Mouse (Mus musculus) neural tube, embryonic 11.5 days (tissue): ENCODE results near the gene Gm20388. TPM values are rescaled to one million over a fixed set of nuclear protein-coding genes. Genes with fewer than 3 reads are reported as not detected.
"Not testable (repeated sequence)": the region's sequence is repeated elsewhere in the genome, so short reads cannot be mapped to it uniquely, and the experiment has no call there.

Experiments
- ATAC-seq: fragments of 200-750 bp; cut with Nextera tagmentation; 2 replicates; pipeline ENCODE4 v1.8.0; 2017; ENCODE audit warnings: moderate number of reproducible peaks, mild to moderate bottlenecking, moderate TSS enrichment, moderate library complexity; ENCODE audit not compliant: insufficient read depth, low FRiP score, low TSS enrichment
- DNase-seq: peaks from one replicate; pipeline ENCODE4 v3.0.0-alpha.2; 2015; ENCODE audit warnings: low spot score
- H3K27ac ChIP-seq: fragments of 300-500 bp; sonication (generic); 2 replicates; pipeline ENCODE4 v1.5.1; 2014; ENCODE audit warnings: low read depth, mild to moderate bottlenecking, low read length
- H3K27me3 ChIP-seq: fragments of 300-500 bp; sonication (generic); 2 replicates; pipeline ENCODE4 v1.6.1; 2014; ENCODE audit warnings: mild to moderate bottlenecking, low read length, mixed read lengths; ENCODE audit not compliant: control insufficient read depth, insufficient read depth
- H3K36me3 ChIP-seq: fragments of 300-500 bp; sonication (generic); 2 replicates; pipeline ENCODE4 v1.6.1; 2014; ENCODE audit warnings: mild to moderate bottlenecking, low read length, moderate library complexity, mixed read lengths; ENCODE audit not compliant: control insufficient read depth, insufficient read depth
- H3K4me1 ChIP-seq: fragments of 300-500 bp; sonication (generic); 2 replicates; pipeline ENCODE4 v1.6.1; 2014; ENCODE audit warnings: low read length, mixed read lengths; ENCODE audit not compliant: control insufficient read depth, insufficient read depth
- H3K4me2 ChIP-seq: fragments of 300-500 bp; sonication (generic); 2 replicates; pipeline ENCODE4 v1.6.1; 2014; ENCODE audit warnings: low read depth, mild to moderate bottlenecking, moderate library complexity
- H3K4me3 ChIP-seq: fragments of 300-500 bp; sonication (generic); 2 replicates; pipeline ENCODE4 v1.5.1; 2014; ENCODE audit warnings: low read depth, low read length
- H3K9ac ChIP-seq: fragments of 300-500 bp; sonication (generic); 2 replicates; pipeline ENCODE4 v1.6.1; 2014; ENCODE audit warnings: mild to moderate bottlenecking, low read length
- H3K9me3 ChIP-seq: fragments of 300-500 bp; sonication (generic); 2 replicates; pipeline ENCODE4 v1.6.1; 2016; ENCODE audit warnings: low read length; ENCODE audit not compliant: control insufficient read depth
- WGBS: fragments of 180-500 bp; shearing (Covaris S2); extraction: QIAGEN DNeasy Blood & Tissue Kit; methylation state at CpG from one replicate; pipeline ENCODE4 v1.1.7; 2014; 5-methylcytosine and 5-hydroxymethylcytosine counted together
- polyA plus RNA-seq: library from polyadenylated mRNA; unstranded; fragments of >200 nt; fragmentation: Nextera tagmentation; extraction: Ambion mirVana; gene quantifications from 2 replicates; pipeline ENCODE4 v1.2.1, GENCODE M21; 2014

The Gm20388 gene
- polyA plus RNA-seq, 1 experiment from 2014 or later = not detected

DNA sequence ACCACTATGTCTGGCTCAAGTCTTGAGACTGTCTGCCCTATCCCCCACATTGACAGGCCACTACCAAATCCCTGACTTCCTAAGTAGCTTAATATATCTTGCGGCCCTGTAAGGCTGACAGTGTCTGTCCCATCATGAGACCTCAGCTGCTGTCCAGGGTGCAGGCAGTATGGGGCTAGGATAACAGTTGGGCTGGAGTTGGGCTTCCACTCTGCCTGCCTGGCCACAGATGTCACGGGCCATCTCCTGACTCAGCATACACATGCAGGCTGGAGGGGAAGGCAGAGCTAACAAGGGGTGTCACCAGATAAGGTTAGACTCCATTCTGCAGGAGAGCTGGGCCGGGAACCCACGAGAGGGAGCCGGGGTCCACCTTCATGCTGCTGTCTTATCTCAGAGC is 3596.5 kb downstream of the Gm20388 start:
- no peak overlapping the region for H3K4me2 ChIP-seq
- no peaks in the 10 kb centered on the region for H3K4me1 ChIP-seq
- H3K9me3 ChIP-seq = no peaks in the 10 kb centered on the region
- H3K36me3 ChIP-seq = peaks cover 17% of the 10 kb centered on the region
- WGBS = 94% methylated on average over 5 of the region's 5 CpGs
- ATAC-seq (no peak), DNase-seq (no peak)
- H3K9ac ChIP-seq = no peak overlapping the region
- H3K4me3 ChIP-seq = no peak overlapping the region
- H3K27ac ChIP-seq = no peak overlapping the region
- no peaks in the 10 kb centered on the region for H3K27me3 ChIP-seq

DNA sequence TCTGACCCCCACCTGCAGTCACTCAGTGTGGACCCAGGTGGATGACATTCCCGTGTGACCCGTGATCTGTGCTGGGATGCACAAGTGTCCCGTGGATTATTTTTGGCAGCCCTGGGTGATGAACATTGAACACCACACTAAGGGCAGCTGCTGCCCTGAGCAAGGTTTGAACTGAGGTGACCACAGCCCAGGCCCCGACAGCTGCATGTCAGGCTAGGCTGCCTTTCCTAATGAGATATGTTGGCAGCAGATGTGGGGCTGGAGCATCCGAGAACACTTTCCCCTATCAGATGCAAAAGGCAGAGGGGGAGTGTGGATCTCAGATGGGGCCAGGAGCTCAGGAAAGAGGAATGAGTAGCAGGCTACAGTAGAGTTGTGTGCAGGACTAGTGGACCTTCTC is 3600.2 kb downstream of the Gm20388 start:
- no peak overlapping the region for H3K27ac ChIP-seq
- 79% methylated on average over 5 of the region's 5 CpGs for WGBS
- H3K9me3 ChIP-seq = no peaks in the 10 kb centered on the region
- H3K4me2 ChIP-seq = no peak overlapping the region
- DNase-seq = no peak
- 0 out of 2 replicates have a peak, but pooled peaks cover 2% of the 10 kb centered on the region for H3K4me1 ChIP-seq
- H3K27me3 ChIP-seq = no peaks in the 10 kb centered on the region
- no peak overlapping the region for H3K9ac ChIP-seq
- no peak for ATAC-seq
- H3K4me3 ChIP-seq = no peak overlapping the region
- peaks cover 4% of the 10 kb centered on the region for H3K36me3 ChIP-seq

DNA sequence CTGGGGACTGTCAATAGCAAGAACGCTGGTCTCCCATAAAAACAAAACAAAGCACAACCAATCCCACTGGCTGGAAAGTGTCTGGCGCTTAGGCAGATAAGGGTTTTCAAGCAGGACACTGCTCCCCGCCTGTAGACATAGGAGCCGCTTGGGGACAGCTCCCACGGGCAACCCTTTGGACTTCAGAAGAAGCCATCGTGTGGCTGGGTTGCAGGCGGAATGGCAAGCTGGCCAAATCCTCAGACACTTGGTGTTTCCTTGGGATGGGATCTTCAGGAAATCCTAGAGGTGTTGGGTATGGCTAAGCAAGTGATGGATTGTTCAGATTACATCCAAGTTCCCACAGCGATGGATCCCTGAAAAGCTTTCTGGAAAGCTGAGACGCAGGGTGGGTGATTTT is 3603.5 kb downstream of the Gm20388 start:
- DNase-seq = peak; percentile 34
- no peak for ATAC-seq
- 3% methylated on average over 9 of the region's 9 CpGs for WGBS
- peak overlapping the region; percentile 56 for H3K4me3 ChIP-seq
- H3K27me3 ChIP-seq = no peaks in the 10 kb centered on the region
- H3K36me3 ChIP-seq = no peaks in the 10 kb centered on the region
- no peaks in the 10 kb centered on the region for H3K9me3 ChIP-seq
- 0 out of 2 replicates have a peak, but pooled peaks cover 2% of the 10 kb centered on the region for H3K4me1 ChIP-seq
- H3K27ac ChIP-seq = no peak overlapping the region
- peak overlapping the region; percentile 53 for H3K4me2 ChIP-seq
- H3K9ac ChIP-seq = peak overlapping the region; percentile 80

DNA sequence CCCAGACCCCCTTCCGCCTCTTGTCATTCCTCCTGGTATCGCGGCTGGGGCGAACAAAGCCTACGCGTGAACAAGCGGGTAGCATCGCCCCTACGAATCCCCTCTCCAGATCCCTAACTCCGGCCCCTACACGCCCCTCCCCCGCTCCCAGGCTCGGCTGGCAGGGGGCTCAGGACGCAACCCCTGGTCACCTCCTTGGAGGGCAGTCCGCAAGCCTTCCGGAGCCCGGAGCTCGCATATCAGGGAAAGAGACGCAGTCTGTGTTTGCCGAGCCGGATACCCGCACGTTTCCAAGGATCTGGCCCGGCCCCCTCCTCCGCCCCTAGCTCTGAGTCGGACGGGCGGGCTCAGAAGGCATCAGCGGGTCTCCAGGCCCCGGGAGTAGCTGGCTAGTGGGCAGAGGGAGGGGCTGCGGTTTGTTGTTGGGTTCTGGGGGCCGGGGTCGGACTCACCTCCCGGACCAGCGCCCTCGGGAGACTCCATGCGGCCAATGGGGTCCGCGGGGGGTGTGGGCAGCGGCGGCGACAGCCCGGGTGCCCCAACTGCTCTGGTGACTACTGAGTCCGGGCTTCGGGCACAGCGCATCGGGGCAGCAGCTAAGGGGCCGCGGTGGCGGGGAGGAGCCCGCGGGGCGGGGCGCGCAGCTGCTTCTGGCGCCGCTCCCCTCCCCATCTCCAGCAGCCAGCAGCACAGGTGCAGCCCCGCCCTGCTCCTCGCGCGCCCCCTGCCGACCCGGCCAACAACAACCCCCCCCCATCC is 3604.3 kb downstream of the Gm20388 start, which contains the start of gene Dbndd1:
Gene Dbndd1 (minus strand): TSS at position 683 of the 759 bp plus-strand sequence.
- peak within 1 kb of the TSS; percentile 56 for H3K4me3 ChIP-seq
- H3K9ac ChIP-seq = peak within 1 kb of the TSS; percentile 80
- peak within 1 kb of the TSS; percentile 53 for H3K4me2 ChIP-seq
- no peaks in the 10 kb centered on the region for H3K27me3 ChIP-seq
- H3K4me1 ChIP-seq = 0 out of 2 replicates have a peak, but pooled peaks cover 7% of the 10 kb centered on the region
- peak within 1 kb of the TSS; percentile 42 for H3K27ac ChIP-seq
- peak; percentile 57 for ATAC-seq
- DNase-seq = peak; percentile 82
- WGBS = under 1% methylated on average over 47 of the region's 63 CpGs
- H3K36me3 ChIP-seq = no peaks in the 10 kb centered on the region
- no peaks in the 10 kb centered on the region for H3K9me3 ChIP-seq

DNA sequence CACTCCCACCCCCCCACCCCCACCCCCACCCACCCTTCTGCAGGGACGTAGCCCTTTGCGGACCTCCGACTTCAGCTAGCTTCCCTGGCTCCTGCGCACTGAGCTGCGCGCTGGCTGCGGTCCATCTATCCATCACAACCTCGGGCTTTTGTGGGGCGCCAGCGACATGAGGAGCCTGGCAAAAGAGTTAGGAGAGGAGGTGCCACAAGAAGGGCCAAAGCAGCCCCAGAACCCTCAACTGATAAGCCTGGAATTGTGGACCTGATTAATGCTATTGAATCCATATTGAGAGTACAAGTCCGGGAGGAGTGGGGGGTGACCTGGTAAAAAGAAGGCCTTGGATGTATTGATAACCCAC is 3604.9 kb downstream of the Gm20388 start:
- H3K27ac ChIP-seq = no peak overlapping the region
- H3K27me3 ChIP-seq = no peaks in the 10 kb centered on the region
- DNase-seq = no peak
- no peaks in the 10 kb centered on the region for H3K9me3 ChIP-seq
- 0 out of 2 replicates have a peak, but pooled peaks cover 7% of the 10 kb centered on the region for H3K4me1 ChIP-seq
- ATAC-seq = 0 out of 2 replicates have a peak, but pooled peaks have one; percentile 10
- H3K4me3 ChIP-seq = peak overlapping the region; percentile 56
- H3K36me3 ChIP-seq = no peaks in the 10 kb centered on the region; the same call in 1 of the 2 replicates
- peak overlapping the region; percentile 53 for H3K4me2 ChIP-seq
- peak overlapping the region; percentile 33; the same call in 1 of the 2 replicates for H3K9ac ChIP-seq
- under 1% methylated on average over 11 of the region's 11 CpGs for WGBS

DNA sequence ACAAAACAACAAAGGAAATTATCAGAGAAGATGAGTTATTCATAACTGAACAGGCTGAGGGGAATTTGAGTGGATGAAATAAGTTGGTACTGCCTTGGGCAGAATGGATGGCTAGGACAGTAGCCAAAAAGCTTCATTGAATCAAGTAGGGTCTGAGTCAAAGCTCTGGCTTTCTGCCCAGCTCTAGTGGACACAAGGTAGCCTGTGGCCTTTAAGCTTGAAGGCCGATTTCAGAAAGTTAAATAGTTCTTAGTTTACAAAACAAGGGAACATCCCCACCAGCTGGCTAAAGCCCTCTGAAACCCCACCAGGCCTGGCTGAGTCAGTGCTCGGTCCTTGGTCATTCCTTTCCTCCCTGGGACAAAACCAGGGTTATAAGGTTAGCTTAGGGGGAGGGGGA is 3606.0 kb downstream of the Gm20388 start:
- no peak overlapping the region for H3K4me3 ChIP-seq
- H3K9ac ChIP-seq = no peak overlapping the region
- H3K4me2 ChIP-seq = no peak overlapping the region
- DNase-seq (no peak), ATAC-seq (no peak)
- WGBS = 44% methylated on average over 2 of the region's 2 CpGs
- no peaks in the 10 kb centered on the region for H3K9me3 ChIP-seq
- H3K4me1 ChIP-seq = 0 out of 2 replicates have a peak, but pooled peaks cover 7% of the 10 kb centered on the region
- H3K36me3 ChIP-seq = no peaks in the 10 kb centered on the region; the same call in none of the 2 replicates
- no peaks in the 10 kb centered on the region for H3K27me3 ChIP-seq
- H3K27ac ChIP-seq = no peak overlapping the region

DNA sequence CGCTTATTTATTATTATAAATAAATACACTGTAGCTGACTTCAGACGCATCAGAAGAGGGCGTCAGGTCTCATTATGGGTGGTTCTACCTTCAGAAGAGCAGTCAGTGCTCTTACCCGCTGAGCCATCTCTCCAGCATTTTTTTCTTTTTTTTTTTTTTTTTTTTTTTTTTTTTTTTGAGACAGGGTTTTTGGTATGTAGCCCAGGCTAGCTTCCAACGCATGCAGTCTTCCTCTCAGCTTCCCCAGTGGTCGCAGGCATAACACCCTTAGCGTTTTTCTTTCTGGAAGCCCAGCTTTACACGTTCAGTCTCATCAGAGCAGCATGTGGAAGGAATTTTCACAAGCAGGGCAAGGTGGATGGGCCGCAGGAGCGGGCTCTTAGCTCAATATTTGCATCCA is 3607.5 kb downstream of the Gm20388 start:
- peak overlapping the region; percentile 70 for H3K4me3 ChIP-seq
- H3K9ac ChIP-seq = no peak overlapping the region
- 42% methylated on average over 10 of the region's 10 CpGs for WGBS
- H3K27ac ChIP-seq = no peak overlapping the region
- no peaks in the 10 kb centered on the region for H3K9me3 ChIP-seq
- H3K4me2 ChIP-seq = no peak overlapping the region; the same call in 1 of the 2 replicates
- 0 out of 2 replicates have a peak, but pooled peaks cover 7% of the 10 kb centered on the region for H3K4me1 ChIP-seq
- peaks cover 5% of the 10 kb centered on the region for H3K36me3 ChIP-seq
- ATAC-seq (no peak), DNase-seq (no peak)
- no peaks in the 10 kb centered on the region for H3K27me3 ChIP-seq

DNA sequence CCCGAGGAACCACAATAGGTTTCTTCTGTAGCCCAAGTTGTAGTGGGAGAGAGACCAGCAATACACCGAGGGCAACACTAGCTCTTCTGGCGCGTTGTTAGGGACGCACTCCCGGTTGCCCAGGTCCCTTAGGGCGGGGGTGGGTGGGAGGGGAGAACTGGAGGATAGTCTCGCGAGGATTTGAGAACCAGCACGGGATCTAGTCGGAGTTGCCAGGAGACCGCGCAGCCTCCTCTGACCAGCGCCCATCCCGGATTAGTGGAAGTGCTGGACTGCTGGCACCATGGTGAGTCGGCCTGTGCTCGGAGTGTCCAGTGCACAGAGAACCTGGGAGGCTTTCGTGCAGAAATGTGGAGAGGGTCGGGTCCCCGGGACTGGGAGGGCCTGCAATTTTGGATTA is 3608.0 kb downstream of the Gm20388 start, which contains the start of gene Gas8:
Gene Gas8 (plus strand): TSS at position 168 of the 400 bp plus-strand sequence.
- Histone ChIP-seq H3K4me1 (0 out of 2 replicates have a peak, but pooled peaks cover 7% of the 10 kb centered on the region), H3K4me2 (peak within 1 kb of the TSS; percentile 62), H3K4me3 (peak within 1 kb of the TSS; percentile 70), H3K36me3 (peaks cover 5% of the 10 kb centered on the region), H3K9ac (peak within 1 kb of the TSS; percentile 79), H3K27ac (no peak within 1 kb of the TSS), H3K27me3 (no peaks in the 10 kb centered on the region), H3K9me3 (no peaks in the 10 kb centered on the region)
- DNase-seq = peak; percentile 91
- 0% methylated on average over 20 of the region's 20 CpGs for WGBS
- ATAC-seq = peak; percentile 75

DNA sequence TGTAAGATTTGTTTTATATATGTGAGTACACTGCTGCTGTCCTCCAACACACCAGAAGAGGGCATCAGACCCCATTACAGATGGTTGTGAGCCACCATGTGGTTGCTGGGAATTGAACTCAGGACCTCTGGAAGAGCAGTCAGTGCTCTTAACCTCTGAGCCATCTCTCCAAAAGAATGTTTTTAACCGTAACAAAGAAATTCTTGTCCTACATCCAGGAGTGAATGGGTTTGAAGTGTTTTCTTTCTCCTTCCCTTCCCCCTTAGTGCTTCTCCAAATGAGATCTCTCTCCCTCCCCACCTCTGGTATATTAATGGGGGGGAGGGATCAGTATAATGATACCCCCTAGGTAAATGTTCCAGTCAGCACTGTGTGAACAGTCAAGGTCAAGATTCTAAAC is 3609.4 kb downstream of the Gm20388 start:
- not testable (repeated sequence) for H3K9ac ChIP-seq, H3K4me2 ChIP-seq, H3K9me3 ChIP-seq, ATAC-seq, H3K27ac ChIP-seq, H3K4me1 ChIP-seq, H3K4me3 ChIP-seq, DNase-seq, H3K27me3 ChIP-seq, H3K36me3 ChIP-seq
- WGBS = 100% methylated on average over 1 of the region's 1 CpGs
